Mouse (Mus musculus) kidney, embryonic 14.5 days (tissue): ENCODE results near the gene Arf4. TPM values are rescaled to one million over a fixed set of nuclear protein-coding genes. Genes with fewer than 3 reads are reported as not detected.
A peak's percentile ranks its signal among the peaks of the same experiment; 100 is the strongest.

Experiments used
- ATAC-seq: fragments of 200-750 bp; cut with Nextera tagmentation; 2 replicates; pipeline ENCODE4 v1.8.0; 2017; ENCODE audit warnings: moderate number of reproducible peaks, mild to moderate bottlenecking, moderate TSS enrichment, moderate library complexity; ENCODE audit not compliant: low FRiP score, low TSS enrichment
- H3K27ac ChIP-seq: fragments of 300-500 bp; sonication (generic); 2 replicates; pipeline ENCODE4 v1.5.1; 2014; ENCODE audit warnings: low read depth, mild to moderate bottlenecking, low read length, moderate library complexity, mixed read lengths
- H3K27me3 ChIP-seq: fragments of 300-500 bp; sonication (generic); 2 replicates; pipeline ENCODE4 v1.6.1; 2014; ENCODE audit warnings: mild to moderate bottlenecking, low read length; ENCODE audit not compliant: control insufficient read depth, insufficient read depth
- H3K36me3 ChIP-seq: fragments of 300-500 bp; sonication (generic); 2 replicates; pipeline ENCODE4 v1.6.1; 2014; ENCODE audit warnings: low read length, mixed read lengths; ENCODE audit not compliant: control insufficient read depth, insufficient read depth
- H3K4me1 ChIP-seq: fragments of 300-500 bp; sonication (generic); 2 replicates; pipeline ENCODE4 v1.6.1; 2014; ENCODE audit warnings: low read length, mixed read lengths; ENCODE audit not compliant: control insufficient read depth, insufficient read depth
- H3K4me2 ChIP-seq: fragments of 300-500 bp; sonication (generic); replicated peaks from 2 replicates; pipeline ENCODE4 v1.6.1; 2014; ENCODE audit warnings: low read depth, mild to moderate bottlenecking, low read length
- H3K4me3 ChIP-seq: fragments of 300-500 bp; sonication (generic); 2 replicates; pipeline ENCODE4 v1.5.1; 2014; ENCODE audit warnings: mild to moderate bottlenecking, low read length
- H3K9ac ChIP-seq: fragments of 300-500 bp; sonication (generic); 2 replicates; pipeline ENCODE4 v1.6.1; 2014; ENCODE audit warnings: low read depth, mild to moderate bottlenecking, low read length, moderate library complexity
- H3K9me3 ChIP-seq: fragments of 300-500 bp; sonication (generic); 2 replicates; pipeline ENCODE4 v1.6.1; 2016; ENCODE audit warnings: low read length; ENCODE audit not compliant: control insufficient read depth
- WGBS: fragments of 180-500 bp; shearing (Covaris S2); extraction: QIAGEN DNeasy Blood & Tissue Kit; methylation state at CpG from one replicate; pipeline ENCODE4 v1.1.7; 2014; 5-methylcytosine and 5-hydroxymethylcytosine counted together
- polyA plus RNA-seq: library from polyadenylated mRNA; unstranded; fragments of >200 nt; fragmentation: Nextera tagmentation; extraction: Ambion mirVana; gene quantifications from 2 replicates; pipeline ENCODE4 v1.2.1, GENCODE M21; 2014

Arf4 gene
- polyA plus RNA-seq, 1 experiment from 2014 or later = 626 TPM

GRCm38 (mm10) chr14:26626605-26627140 lies 11.2 kb upstream of the Arf4 start:
- Histone ChIP-seq H3K36me3 (peaks cover 73% of the 10 kb centered on the region), H3K27me3 (no peaks in the 10 kb centered on the region), H3K4me3 (no peak overlapping the region), H3K4me1 (no peaks in the 10 kb centered on the region), H3K4me2 (no peak overlapping the region), H3K27ac (no peak overlapping the region), H3K9me3 (no peaks in the 10 kb centered on the region), H3K9ac (no peak overlapping the region)
- 94% methylated on average over 5 of the region's 5 CpGs for WGBS
- no peak for ATAC-seq

- peak overlapping the region; percentile 94 for H3K4me3 ChIP-seq
- H3K4me1 ChIP-seq = peaks cover 8% of the 10 kb centered on the region
- ATAC-seq = no peak
- 29% methylated on average over 17 of the region's 17 CpGs for WGBS
- H3K36me3 ChIP-seq = peaks cover 10% of the 10 kb centered on the region
- H3K9ac ChIP-seq = peak overlapping the region; percentile 97
- no peaks in the 10 kb centered on the region for H3K9me3 ChIP-seq
- peak overlapping the region; percentile 52 for H3K4me2 ChIP-seq
- no peaks in the 10 kb centered on the region for H3K27me3 ChIP-seq
- peak overlapping the region; percentile 97 for H3K27ac ChIP-seq
Measured at GRCm38 (mm10) chr14:26637025-26637850, 636 bp upstream of the Arf4 start.

- Histone ChIP-seq H3K4me3 (peak overlapping the region; percentile 94), H3K27me3 (no peaks in the 10 kb centered on the region), H3K27ac (peak overlapping the region; percentile 97), H3K36me3 (no peaks in the 10 kb centered on the region), H3K4me1 (peaks cover 8% of the 10 kb centered on the region), H3K9ac (peak overlapping the region; percentile 97), H3K9me3 (no peaks in the 10 kb centered on the region), H3K4me2 (peak overlapping the region; percentile 62)
- ATAC-seq = peak; percentile 55
- under 1% methylated on average over 16 of the region's 16 CpGs for WGBS
Measured at GRCm38 (mm10) chr14:26638708-26639084, 822 bp downstream of the Arf4 start.

GRCm38 (mm10) chr14:26639251-26639650 lies 1.4 kb downstream of the Arf4 start:
- Histone ChIP-seq H3K9me3 (no peaks in the 10 kb centered on the region), H3K27me3 (no peaks in the 10 kb centered on the region), H3K27ac (peak overlapping the region; percentile 97; the same call in 1 of the 2 replicates), H3K4me1 (peaks cover 9% of the 10 kb centered on the region), H3K4me2 (peak overlapping the region; percentile 62), H3K36me3 (no peaks in the 10 kb centered on the region), H3K4me3 (peak overlapping the region; percentile 94), H3K9ac (peak overlapping the region; percentile 97)
- WGBS = 6% methylated on average over 11 of the region's 11 CpGs
- no peak for ATAC-seq

- H3K36me3 ChIP-seq = no peaks in the 10 kb centered on the region
- no peak for ATAC-seq
- H3K27ac ChIP-seq = no peak overlapping the region
- H3K4me1 ChIP-seq = peaks cover 12% of the 10 kb centered on the region
- peak overlapping the region; percentile 62 for H3K4me2 ChIP-seq
- H3K4me3 ChIP-seq = peak overlapping the region; percentile 94
- 70% methylated on average over 2 of the region's 2 CpGs for WGBS
- H3K9ac ChIP-seq = peak overlapping the region; percentile 97
- H3K9me3 ChIP-seq = no peaks in the 10 kb centered on the region
- H3K27me3 ChIP-seq = no peaks in the 10 kb centered on the region
Measured at GRCm38 (mm10) chr14:26639961-26640360, 2.1 kb downstream of the Arf4 start.

GRCm38 (mm10) chr14:26643006-26643624 lies 5.2 kb downstream of the Arf4 start:
- peaks cover 13% of the 10 kb centered on the region; the same call in 1 of the 2 replicates for H3K36me3 ChIP-seq
- H3K4me3 ChIP-seq = no peak overlapping the region
- no peak for ATAC-seq
- no peaks in the 10 kb centered on the region for H3K9me3 ChIP-seq
- H3K4me1 ChIP-seq = peaks cover 7% of the 10 kb centered on the region
- no peaks in the 10 kb centered on the region for H3K27me3 ChIP-seq
- H3K4me2 ChIP-seq = no peak overlapping the region
- WGBS = 76% methylated on average over 3 of the region's 3 CpGs
- H3K9ac ChIP-seq = no peak overlapping the region
- no peak overlapping the region for H3K27ac ChIP-seq

- H3K9ac ChIP-seq = no peak overlapping the region
- H3K9me3 ChIP-seq = no peaks in the 10 kb centered on the region
- H3K36me3 ChIP-seq = peaks cover 32% of the 10 kb centered on the region
- H3K4me3 ChIP-seq = no peak overlapping the region
- ATAC-seq = no peak
- no peak overlapping the region for H3K4me2 ChIP-seq
- H3K27me3 ChIP-seq = no peaks in the 10 kb centered on the region
- H3K27ac ChIP-seq = no peak overlapping the region
- peaks cover 4% of the 10 kb centered on the region; the same call in 1 of the 2 replicates for H3K4me1 ChIP-seq
- WGBS = 74% methylated on average over 5 of the region's 5 CpGs
Measured at GRCm38 (mm10) chr14:26645989-26646650, 8.2 kb downstream of the Arf4 start.

- Histone ChIP-seq H3K4me3 (no peak overlapping the region), H3K27ac (no peak overlapping the region), H3K4me1 (peaks cover 4% of the 10 kb centered on the region; the same call in 1 of the 2 replicates), H3K9ac (no peak overlapping the region), H3K9me3 (no peaks in the 10 kb centered on the region), H3K27me3 (no peaks in the 10 kb centered on the region), H3K4me2 (no peak overlapping the region), H3K36me3 (peaks cover 40% of the 10 kb centered on the region)
- ATAC-seq = no peak
- WGBS = 82% methylated on average over 2 of the region's 2 CpGs
Measured at GRCm38 (mm10) chr14:26647811-26648210, 9.9 kb downstream of the Arf4 start.
